Mouse (Mus musculus) kidney, postnatal 10 days (tissue): Measurements from ENCODE around the gene Lrsam1.

ENCODE experiments used
- DNase-seq: peaks from one replicate; pipeline ENCODE4 v3.0.0; 2021; ENCODE audit warnings: mixed read lengths

Lrsam1 gene

GRCm38 (mm10) chr2:32966184-32966688, 4.8 kb upstream of the Lrsam1 start:
- DNase-seq: no peak

- no peak for DNase-seq
These were observed 4.2 kb upstream of the Lrsam1 start for GRCm38 (mm10) chr2:32965511-32966183.

GRCm38 (mm10) chr2:32964659-32965457, 3.4 kb upstream of the Lrsam1 start:
- no peak for DNase-seq

- no peak for DNase-seq
These were observed 2.6 kb upstream of the Lrsam1 start for GRCm38 (mm10) chr2:32963981-32964380.

GRCm38 (mm10) chr2:32963544-32963943, 2.1 kb upstream of the Lrsam1 start:
- no peak for DNase-seq

GRCm38 (mm10) chr2:32962875-32963220, 1.4 kb upstream of the Lrsam1 start:
- no peak for DNase-seq

- DNase-seq: peak; percentile 48
These were observed 854 bp upstream of the Lrsam1 start for GRCm38 (mm10) chr2:32962062-32962874.

GRCm38 (mm10) chr2:32960273-32960672, 1.1 kb downstream of the Lrsam1 start:
- no peak for DNase-seq

GRCm38 (mm10) chr2:32957344-32957743, 4.1 kb downstream of the Lrsam1 start:
- DNase-seq: peak; percentile 60

- no peak for DNase-seq
These were observed 6.8 kb downstream of the Lrsam1 start for GRCm38 (mm10) chr2:32954581-32954980.

- no peak for DNase-seq
These were observed 14.0 kb downstream of the Lrsam1 start for GRCm38 (mm10) chr2:32947454-32947853.

GRCm38 (mm10) chr2:32940483-32940882, 20.9 kb downstream of the Lrsam1 start:
- DNase-seq: no peak

- DNase-seq: peak; percentile 69
These were observed 22.0 kb downstream of the Lrsam1 start for GRCm38 (mm10) chr2:32939418-32939817.

GRCm38 (mm10) chr2:32938741-32939140, 22.7 kb downstream of the Lrsam1 start:
- DNase-seq: no peak

GRCm38 (mm10) chr2:32931730-32932129, 29.7 kb downstream of the Lrsam1 start:
- no peak for DNase-seq

- no peak for DNase-seq
These were observed 32.2 kb downstream of the Lrsam1 start for GRCm38 (mm10) chr2:32928947-32929829.

- DNase-seq: peak; percentile 87
These were observed 33.0 kb downstream of the Lrsam1 start for GRCm38 (mm10) chr2:32928235-32928946.

- DNase-seq: no peak
These were observed 33.7 kb downstream of the Lrsam1 start for GRCm38 (mm10) chr2:32927624-32928234.

- DNase-seq: no peak
These were observed 34.9 kb downstream of the Lrsam1 start for GRCm38 (mm10) chr2:32926330-32927075.

- DNase-seq: no peak
These were observed 37.0 kb downstream of the Lrsam1 start for GRCm38 (mm10) chr2:32924306-32924844.
